Mouse (Mus musculus): ENCODE measurements around the gene Tagln.

GRCm38 (mm10) chr9:45955107-45955963 is 19.5 kb upstream of the Tagln start, which contains the start of gene Sidt2:
- no peak for TF ChIP-seq CTCF (conservative IDR thresholded peaks at IDR 0.05 in 1 of 2, IDR thresholded peaks at IDR 0.05 in 1 of 2; ENCODE audit: low read depth in 2 of 2, low read length in 2 of 2)
- TF ChIP-seq MAX (IDR thresholded peaks at IDR 0.05; ENCODE audit: low read length): no peak
- TF ChIP-seq EP300 (IDR thresholded peaks at IDR 0.05; ENCODE audit: low read length): no peak
- 0 out of 2 replicates have a peak, but pooled peaks have one; percentile 35 for TF ChIP-seq TBP (conservative IDR thresholded peaks at IDR 0.05; ENCODE audit: low read depth, low read length)
- TF ChIP-seq ZNF384 (IDR thresholded peaks at IDR 0.05; ENCODE audit: low read depth, low read length): no peak
- TF ChIP-seq BHLHE40 (IDR thresholded peaks at IDR 0.05; ENCODE audit: low read depth, low read length): no peak
